In genomic region chr4:122838416-122838815, GRCm38 (mm10) we compare ENCODE assay signal across 18 mouse cellular contexts. TPM values are rescaled to one million over a fixed set of nuclear protein-coding genes. Genes with fewer than 3 reads are reported as not detected.
DNase-seq lines count a peak whose midpoint lies in the region; ATAC-seq and TF ChIP-seq lines count a peak whose summit lies in the region.
"Had no signal": no experiment of that assay in that cellular context is flagged by ENCODE, and none has a peak within 500 bp of the region (broad histone marks: within the 10 kb centered on the region; RNA-seq: fewer than 3 reads in every experiment).

No protein-coding gene starts in this region.

- intact Hi-C loops in heart, postnatal 14 days (cut with DNase I): no loop called here
- intact Hi-C loops in gastrocnemius, postnatal 14 days (cut with DNase I; ENCODE audit: low total_unique reads): no loop called here

- H3K36me3 ChIP-seq in C2C12 (ENCODE audit: control insufficient read depth, insufficient read depth): peaks cover 20% of the 10 kb centered on the region
- H3K36me3 ChIP-seq in neural tube, embryonic 12.5 days: peaks cover 15% of the 10 kb centered on the region

- peak; percentile 81 for DNase-seq in heart, adult 11 months
- no peak for DNase-seq in heart, postnatal 14 days
- DNase-seq in gastrocnemius, postnatal 14 days: no peak
- no peak for DNase-seq in frontal cortex, postnatal 25 days (ENCODE audit: low spot score in 2 of 2)
- DNase-seq: adrenal gland, postnatal 10 days; gastrocnemius, adult 2 months; kidney, postnatal 25 days; layer of hippocampus, postnatal 36 days; lung, postnatal 36 days had no signal

- TF ChIP-seq CTCF in C2C12 (IDR thresholded peaks at IDR 0.05; ENCODE audit: control insufficient read depth, insufficient read depth, insufficient read length): no peak

- no peak overlapping the region for H3ac ChIP-seq in C2C12 (ENCODE audit: control insufficient read depth, insufficient read length, low read depth)

- no peak overlapping the region for H3K9ac ChIP-seq in neural tube, embryonic 12.5 days
- H3K9ac ChIP-seq: heart, embryonic 12.5 days; liver, embryonic 15.5 days had no signal

- peaks cover 59% of the 10 kb centered on the region for H3K79me2 ChIP-seq in C2C12 (ENCODE audit: control insufficient read depth, insufficient read depth)

- peaks cover 17% of the 10 kb centered on the region for H3K4me1 ChIP-seq in neural tube, embryonic 12.5 days

- 0 out of 2 replicates have a peak, but pooled peaks cover 6% of the 10 kb centered on the region for H3K9me3 ChIP-seq in neural tube, embryonic 12.5 days
- H3K9me3 ChIP-seq: liver, embryonic 15.5 days had no signal

- H3K27me3 ChIP-seq in C2C12 (ENCODE audit: control insufficient read depth, insufficient read depth, insufficient read length): no peaks in the 10 kb centered on the region
- no peaks in the 10 kb centered on the region for H3K27me3 ChIP-seq in neural tube, embryonic 12.5 days (replicated peaks)
- H3K27me3 ChIP-seq: heart, embryonic 12.5 days; liver, embryonic 15.5 days had no signal

- ATAC-seq in common myeloid progenitor, adult 5-6 weeks (replicated peaks; ENCODE audit: low read depth, poor library complexity, severe bottlenecking): peak; percentile 58
- no peak for ATAC-seq in neural tube, embryonic 12.5 days (ENCODE audit: low FRiP score, low read depth)
- ATAC-seq in cerebellum, adult (ENCODE audit: insufficient number of reproducible peaks, low FRiP score, low TSS enrichment): no peak
- ATAC-seq: midbrain, embryonic 16.5 days had no signal

- H3K79me3 ChIP-seq in C2C12 (ENCODE audit: low read depth): peaks cover 22% of the 10 kb centered on the region

- no peak overlapping the region for H3K27ac ChIP-seq in neural tube, embryonic 12.5 days
- H3K27ac ChIP-seq: embryonic facial prominence, embryonic 10.5 days; gastrocnemius, adult 2 months; liver, embryonic 15.5 days; stomach, postnatal 0 days had no signal

- 56% methylated on average over 1 of the region's 1 CpGs for WGBS in neural tube, embryonic 12.5 days

- H3K4me3 ChIP-seq in C2C12 (ENCODE audit: insufficient read depth, poor library complexity, severe bottlenecking): no peak overlapping the region
- no peak overlapping the region for H3K4me3 ChIP-seq in neural tube, embryonic 12.5 days
- H3K4me3 ChIP-seq: embryonic facial prominence, embryonic 10.5 days; gastrocnemius, adult 2 months; heart, embryonic 12.5 days; liver, embryonic 15.5 days had no signal

- H3K4me2 ChIP-seq in neural tube, embryonic 12.5 days (replicated peaks): peak overlapping the region; percentile 24; the same call in 1 of the 2 replicates
- H3K4me2 ChIP-seq: heart, embryonic 12.5 days; liver, embryonic 15.5 days had no signal

TF ChIP-seq in C2C12, 6 proteins besides CTCF, POLR2A, EP300 and RAD21:
- peak; percentile 32 for TF ChIP-seq CEBPB (IDR thresholded peaks at IDR 0.05; ENCODE audit: low read depth)
- no peak for TF ChIP-seq USF1 (IDR thresholded peaks at IDR 0.05; ENCODE audit: low read depth)
- TF ChIP-seq FOSL1 (IDR thresholded peaks at IDR 0.05; ENCODE audit: insufficient read depth, low read length, poor library complexity, severe bottlenecking): peak; percentile 42
- TF ChIP-seq MAX (IDR thresholded peaks at IDR 0.05): no peak
- TF ChIP-seq MYOG (IDR thresholded peaks at IDR 0.05; ENCODE audit: control insufficient read depth, extremely low read depth, insufficient read length): no peak
- peak; percentile 88 for TF ChIP-seq MYOD1 (IDR thresholded peaks at IDR 0.05; ENCODE audit: control insufficient read depth, insufficient read length, low read depth)

RNA-seq across cellular contexts. Expression of gene Ppt1, which starts 2.4 kb away (rescaled TPM):
- 10 to 100 TPM; 35.4 to 40.0 TPM for total RNA-seq in heart, postnatal 14 days (2021)
- 40.0 TPM for polyA plus RNA-seq in C2C12 (2012; fragmentation: generic; extraction: Trizol)
- 52.5 and 64.8 TPM in 2 replicates for total RNA-seq in common myeloid progenitor, adult 5-6 weeks (2017)
- polyA plus RNA-seq in neural tube, embryonic 12.5 days (2016; fragmentation: Nextera tagmentation; extraction: Ambion mirVana): 71.2 and 72.9 TPM in 2 replicates
- total RNA-seq in gastrocnemius, postnatal 14 days (2021): 10 to 100 TPM; 16.3 to 17.2 TPM

RNA-seq across cellular contexts. Expression of gene Cap1, which starts 47.4 kb away (rescaled TPM):
- total RNA-seq in heart, postnatal 14 days (2021): 10 to 100 TPM; 62.2 to 66.9 TPM
- polyA plus RNA-seq in C2C12 (2012; fragmentation: generic; extraction: Trizol): 384 TPM
- total RNA-seq in common myeloid progenitor, adult 5-6 weeks (2017): 114 and 153 TPM in 2 replicates
- 34.7 and 59.7 TPM in 2 replicates for polyA plus RNA-seq in neural tube, embryonic 12.5 days (2016; fragmentation: Nextera tagmentation; extraction: Ambion mirVana)
- 10 to 100 TPM; 33.4 to 39.2 TPM for total RNA-seq in gastrocnemius, postnatal 14 days (2021)
